Mouse (Mus musculus): ENCODE results near the gene Arid4a. TPM values are rescaled to one million over a fixed set of nuclear protein-coding genes. Genes with fewer than 3 reads are reported as not detected.
A peak's percentile ranks its signal among the peaks of the same experiment; 100 is the strongest.
"Not testable (repeated sequence)": the region's sequence is repeated elsewhere in the genome, so short reads cannot be mapped to it uniquely, and the experiment has no call there.

Gene Arid4a
- total RNA-seq, 4 experiments from 2014 or later: 20.6 to 32.2 (median 23.4) TPM

DNA sequence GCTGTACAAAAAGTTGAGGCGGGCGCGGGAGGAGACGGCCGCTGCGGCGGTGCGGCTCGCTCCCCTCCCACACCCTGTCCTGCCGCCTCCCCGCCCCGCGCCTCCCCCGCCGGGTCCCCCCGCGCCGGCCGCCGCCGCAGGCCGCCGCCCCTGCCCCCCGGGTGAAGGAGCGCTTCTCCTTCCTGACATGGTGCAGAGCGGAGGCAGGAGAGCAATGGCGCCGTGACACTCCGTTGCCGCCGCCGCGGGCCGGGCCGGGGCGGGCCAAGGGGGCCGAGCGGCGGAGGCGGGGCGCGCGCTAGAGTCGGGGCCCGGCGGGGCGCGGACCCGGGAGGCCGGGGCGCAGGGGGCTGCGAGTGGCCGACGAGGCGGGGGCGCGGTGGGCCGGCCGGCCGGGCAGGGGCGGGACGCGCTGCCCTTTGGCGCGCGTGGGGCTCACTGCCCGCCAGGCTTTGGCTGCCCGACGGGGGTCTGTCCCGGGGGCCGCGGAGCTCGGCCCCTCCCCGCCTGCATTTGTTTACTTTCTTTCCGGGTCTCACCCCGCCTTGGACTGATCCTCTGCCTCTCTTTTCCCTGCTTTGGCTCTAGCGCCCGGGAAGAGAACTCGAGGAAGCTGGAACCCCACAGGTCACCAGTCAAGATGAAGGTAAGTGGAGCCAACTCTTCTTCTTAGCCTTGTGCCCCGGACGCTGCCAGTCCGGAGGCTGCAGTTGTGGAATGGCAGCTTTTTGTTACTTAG, 882 bp downstream of the Arid4a start:
- peak; percentile 31 for DNase-seq

DNA sequence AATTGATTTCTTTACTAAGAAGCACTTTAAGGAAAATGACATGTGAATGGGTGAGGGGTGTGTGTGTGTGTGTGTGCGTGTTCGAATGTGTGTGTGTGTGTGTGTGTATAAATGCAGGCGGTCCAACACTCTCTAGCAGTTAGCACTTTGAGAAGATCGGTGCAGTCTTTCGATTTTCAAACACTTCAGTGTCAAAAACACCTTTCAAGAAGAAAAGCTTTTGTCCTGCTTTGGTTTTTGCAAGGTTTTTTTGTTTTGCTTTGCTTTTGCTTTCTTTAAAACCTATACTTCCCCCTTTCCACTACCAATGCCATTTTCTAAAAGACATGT, 1.4 kb downstream of the Arid4a start:
- DNase-seq: no peak

DNA sequence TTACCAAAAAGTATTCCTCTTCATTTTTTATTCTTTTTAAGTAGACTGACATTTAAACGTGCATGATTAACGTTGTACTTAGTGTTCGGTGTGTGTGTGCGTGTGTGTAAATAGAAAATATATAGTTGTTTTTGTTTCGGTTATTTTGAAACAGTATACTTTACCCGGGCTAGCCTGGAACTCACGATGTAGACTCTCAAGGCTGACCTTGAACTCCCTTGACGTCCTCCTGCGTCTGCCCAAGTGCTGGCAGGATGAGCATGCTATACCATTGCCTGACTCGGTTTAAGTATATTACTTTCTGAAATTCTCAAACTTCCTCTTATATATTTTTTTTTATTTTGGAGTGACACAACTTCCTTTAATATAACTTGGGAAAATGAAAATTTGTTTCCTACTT, 2.0 kb downstream of the Arid4a start:
- no peak for DNase-seq

DNA sequence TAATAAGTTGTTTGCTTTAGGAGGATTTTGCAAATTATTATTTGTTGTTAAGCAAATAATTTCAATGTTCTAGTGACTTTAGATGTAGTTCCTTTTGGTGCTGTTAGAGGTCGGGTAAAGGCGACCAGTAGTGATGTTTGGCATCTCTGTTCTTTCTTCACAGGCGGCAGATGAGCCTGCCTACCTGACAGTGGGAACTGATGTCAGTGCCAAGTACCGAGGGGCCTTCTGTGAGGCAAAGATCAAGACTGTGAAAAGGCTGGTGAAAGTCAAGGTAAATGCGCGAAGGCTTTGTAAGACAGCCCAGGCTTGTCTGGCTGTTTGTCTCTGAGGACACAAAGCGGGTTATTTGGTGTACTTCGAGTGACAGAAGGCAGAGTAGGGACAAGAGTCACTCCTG, 3.4 kb downstream of the Arid4a start:
- no peak for DNase-seq

DNA sequence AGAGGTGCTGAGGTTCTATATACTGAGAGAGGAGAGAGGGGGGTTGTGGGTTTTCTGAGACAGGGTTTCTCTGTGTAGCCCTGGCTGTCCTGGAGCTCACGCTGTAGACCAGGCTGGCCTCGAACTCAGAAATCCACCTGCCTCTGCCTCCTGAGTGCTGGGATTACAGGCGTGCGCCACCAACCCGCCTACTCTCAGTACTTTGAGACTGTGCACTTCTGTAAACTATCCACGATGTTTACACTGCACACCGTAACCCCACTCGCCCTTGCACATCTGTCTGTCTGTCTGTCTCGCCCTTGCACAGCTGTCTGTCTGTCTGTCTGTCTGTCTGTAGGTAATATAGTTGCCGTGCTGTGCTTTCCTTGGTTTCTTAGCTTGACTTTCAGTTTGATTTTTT, 8.6 kb downstream of the Arid4a start:
- DNase-seq: no peak

DNA sequence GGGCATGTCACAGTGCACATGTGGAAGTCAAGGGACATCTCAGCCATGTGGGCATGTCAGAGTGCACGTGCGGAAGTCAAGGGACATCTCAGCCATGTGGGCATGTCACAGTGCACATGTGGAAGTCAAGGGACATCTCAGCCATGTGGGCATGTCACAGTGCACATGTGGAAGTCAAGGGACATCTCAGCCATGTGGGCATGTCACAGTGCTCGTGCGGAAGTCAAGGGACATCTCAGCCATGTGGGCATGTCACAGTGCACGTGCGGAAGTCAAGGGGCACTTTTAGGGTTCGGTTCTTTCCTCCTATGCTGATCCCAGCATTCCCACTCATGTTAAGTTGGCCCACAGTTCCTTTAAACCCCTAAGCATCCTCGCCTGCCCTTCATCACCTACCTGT, 12.5 kb downstream of the Arid4a start:
- DNase-seq: not testable (repeated sequence)

DNA sequence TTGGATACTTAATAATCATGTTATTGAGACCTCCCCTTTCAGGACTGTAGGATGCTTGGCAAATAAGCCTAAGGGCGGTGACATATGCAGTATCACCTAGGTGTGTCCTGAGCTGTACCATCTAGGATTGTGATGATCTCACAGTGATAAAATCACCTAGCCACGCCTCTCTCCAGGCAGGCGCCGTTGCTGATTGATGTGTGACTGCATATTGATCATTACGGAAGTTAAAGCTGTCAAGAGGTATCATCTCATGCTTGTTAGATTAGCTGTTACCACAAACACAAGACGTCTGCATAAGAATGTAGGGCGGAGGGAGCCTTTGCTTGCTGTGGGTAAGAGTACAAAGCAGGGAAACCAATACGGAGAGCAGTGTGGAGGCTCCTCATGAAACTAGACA, 14.5 kb downstream of the Arid4a start:
- DNase-seq: no peak

DNA sequence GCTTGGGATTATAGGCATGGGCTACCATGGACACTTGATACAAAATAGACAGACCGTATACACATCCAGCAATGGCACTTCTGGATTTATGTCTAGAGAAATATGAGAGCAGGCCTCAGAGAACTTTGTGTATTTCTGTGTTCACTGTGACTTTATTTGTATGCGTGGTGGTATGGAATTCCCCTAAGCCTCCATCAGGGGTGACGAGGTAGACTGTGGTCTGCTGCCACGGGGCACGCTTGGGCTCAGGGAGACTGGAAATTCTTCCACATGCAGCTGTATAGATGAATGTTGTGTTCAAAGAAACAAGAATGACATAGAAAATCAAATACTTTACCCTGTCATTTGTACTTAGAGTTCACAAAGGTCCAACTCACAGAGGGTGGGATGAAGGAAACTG, 14.9 kb downstream of the Arid4a start:
- DNase-seq: no peak

DNA sequence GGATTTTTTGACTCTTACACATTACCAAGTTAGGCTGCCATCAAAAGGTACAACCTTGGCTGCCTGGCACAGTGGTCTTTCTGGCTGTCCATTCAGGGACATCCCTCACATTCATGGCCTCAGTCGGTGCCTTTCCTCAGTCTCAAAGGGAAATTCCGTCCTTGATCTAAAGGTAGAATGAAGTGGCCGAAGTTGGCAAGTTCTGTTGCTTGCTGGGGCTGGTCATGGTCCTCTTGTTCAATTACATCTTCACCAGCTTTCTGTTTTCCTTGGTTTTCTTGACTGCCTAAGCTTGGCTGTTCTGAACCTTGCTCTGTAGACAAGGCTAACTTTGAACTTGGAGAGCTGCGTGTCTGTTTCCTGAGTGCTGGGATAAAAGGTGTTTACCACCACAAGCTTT, 20.0 kb downstream of the Arid4a start:
- no peak for DNase-seq

DNA sequence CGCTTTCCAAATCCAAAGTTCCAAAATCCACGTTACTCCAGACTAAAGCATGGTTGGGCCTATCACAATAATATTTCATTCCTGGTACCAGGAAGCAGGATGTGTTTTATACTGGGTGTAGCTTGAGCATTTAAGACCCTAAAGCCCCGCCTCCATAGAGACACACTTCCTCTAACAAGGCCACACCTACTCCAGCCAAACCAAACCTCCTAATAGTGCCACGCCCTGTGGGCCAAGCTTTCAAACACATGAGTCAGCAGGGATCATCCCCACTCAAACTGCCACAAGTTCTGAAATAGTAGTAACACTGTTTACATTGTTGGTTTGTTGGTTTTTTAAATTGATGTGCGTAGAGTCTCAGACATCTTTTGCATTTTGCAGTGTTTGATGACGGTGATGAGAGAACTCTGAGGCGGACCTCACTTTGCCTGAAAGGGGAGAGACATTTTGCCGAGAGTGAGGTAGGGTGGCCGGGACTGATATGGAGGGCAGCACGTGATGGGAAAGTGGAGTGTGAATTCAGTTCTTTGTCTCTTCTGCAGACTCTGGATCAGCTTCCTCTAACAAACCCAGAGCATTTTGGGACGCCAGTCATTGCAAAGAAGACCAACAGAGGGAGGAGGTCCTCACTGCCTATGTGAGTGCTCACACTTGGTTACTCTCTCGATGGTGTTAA, 21.1 kb downstream of the Arid4a start:
- no peak for DNase-seq

DNA sequence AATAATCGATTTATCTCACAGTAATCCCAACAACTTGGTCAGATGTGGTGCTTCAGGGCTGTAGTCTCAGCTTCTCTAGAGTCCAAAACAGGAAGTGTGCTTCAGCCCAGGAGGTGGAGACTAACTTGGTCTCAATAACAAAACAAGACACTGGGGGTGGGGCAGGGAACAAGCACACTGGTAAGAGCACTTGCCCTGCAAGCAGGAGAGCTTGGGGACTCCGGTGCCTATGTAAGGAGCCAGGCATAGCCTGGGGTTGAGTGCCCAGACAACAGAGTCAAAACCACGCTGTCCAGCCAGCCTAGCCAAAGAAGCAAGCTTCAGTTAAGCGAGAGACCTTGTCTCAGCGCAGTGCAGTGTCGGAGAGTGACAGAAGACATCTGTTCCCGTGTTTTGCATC, 24.7 kb downstream of the Arid4a start:
- no peak for DNase-seq

DNA sequence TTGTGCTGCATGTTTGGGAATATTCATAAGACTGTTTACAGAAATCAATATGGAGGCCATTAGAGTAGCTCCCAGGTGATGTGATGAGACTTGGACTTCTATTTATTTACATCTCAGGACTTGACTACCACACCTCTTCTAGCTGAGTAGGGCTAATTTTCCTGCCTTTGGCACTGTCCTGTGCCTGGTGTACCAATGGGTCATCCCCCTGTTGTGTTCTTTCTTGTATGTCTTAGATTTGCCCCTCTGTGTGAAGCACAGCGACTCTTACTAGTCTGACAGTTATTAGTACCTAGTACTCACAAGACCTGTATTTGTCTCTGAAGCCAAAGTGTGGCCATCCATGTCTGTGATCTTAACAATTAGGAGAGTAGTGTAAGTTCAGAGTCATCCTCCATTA, 26.7 kb downstream of the Arid4a start:
- DNase-seq: no peak

DNA sequence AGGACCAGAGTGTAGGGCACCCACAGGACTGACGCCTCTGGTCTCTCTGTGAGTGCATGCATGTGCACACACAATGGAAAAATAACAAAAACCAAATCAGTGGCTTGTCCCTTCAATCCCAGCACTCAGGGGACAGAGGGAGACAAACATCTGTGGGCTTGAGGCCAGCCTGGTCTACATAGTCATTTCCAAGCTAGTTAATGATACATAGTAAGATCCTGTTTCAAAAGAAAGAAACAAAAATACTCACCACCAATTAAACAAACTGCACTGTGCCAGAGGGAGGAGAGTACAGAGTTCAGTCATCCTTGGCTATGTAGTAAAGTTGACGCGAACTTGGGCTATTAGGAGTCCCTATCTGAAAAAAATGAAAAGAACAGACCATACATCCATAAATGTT, 27.8 kb downstream of the Arid4a start:
- DNase-seq: no peak

DNA sequence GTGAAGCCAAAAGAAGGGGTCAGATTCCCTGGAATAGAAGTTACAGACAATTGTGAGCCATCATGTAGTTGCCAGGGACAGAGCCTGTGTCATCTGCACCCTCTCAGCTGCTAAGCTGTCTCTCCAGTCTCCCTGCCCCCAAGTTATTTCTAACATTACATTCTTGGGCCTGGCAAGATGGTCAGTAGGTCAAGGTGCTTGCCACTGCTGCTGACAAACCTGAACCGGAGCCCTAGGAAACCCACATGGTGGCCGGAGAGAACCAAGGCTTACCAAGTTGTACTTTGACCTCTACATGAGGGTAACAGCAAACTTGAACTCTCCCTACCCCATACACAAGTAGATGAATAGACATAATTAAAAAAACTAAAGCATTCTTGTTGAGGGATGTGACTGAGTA, 28.7 kb downstream of the Arid4a start:
- no peak for DNase-seq

DNA sequence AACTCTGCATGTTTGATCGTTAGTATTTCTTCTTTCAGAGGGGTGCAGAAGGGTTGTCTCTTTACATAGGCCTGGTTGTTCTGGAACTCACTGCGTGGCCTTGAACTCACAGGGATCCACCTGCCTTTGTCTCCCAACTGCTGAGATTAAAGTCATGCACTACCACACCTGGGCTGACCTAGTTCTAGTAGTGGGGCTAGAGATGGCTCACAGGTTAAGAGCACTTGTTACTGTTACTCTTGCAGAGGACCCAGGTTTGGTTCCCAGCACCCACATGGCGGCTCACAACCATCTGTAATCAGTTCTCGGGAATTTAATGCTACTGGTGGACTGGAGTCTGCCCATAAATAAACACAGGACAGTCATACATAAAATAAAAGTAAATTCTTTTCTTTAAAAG, 30.7 kb downstream of the Arid4a start:
- DNase-seq: no peak

DNA sequence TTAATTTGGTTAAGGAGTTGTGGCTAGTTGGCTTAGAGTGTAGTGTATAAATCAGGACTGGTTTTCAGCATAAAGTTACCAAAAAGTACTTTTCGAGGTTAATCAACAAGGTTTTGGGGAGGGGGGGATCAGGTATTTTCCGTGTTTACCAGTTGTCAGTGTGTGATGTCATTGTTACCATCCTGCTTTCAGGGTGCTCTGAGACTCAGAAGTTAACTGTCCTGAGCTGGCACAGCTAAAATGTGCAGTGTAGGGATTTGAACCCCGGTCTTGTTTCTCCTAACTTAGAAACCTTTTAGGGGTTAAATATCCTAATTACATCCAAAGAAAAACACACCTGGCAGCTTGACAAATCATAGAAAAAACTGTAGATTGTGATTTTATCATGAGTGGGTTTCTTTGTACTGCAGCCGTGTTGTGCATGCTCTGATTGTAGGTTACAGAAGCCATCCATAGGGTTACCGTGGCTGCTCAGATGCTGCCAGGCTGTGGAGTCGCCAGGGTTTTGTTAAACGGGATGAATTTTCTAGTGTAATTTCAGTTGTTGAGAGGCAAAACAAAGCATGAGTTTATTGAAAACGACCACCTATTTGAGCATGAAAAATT, 31.8 kb downstream of the Arid4a start:
- no peak for DNase-seq

DNA sequence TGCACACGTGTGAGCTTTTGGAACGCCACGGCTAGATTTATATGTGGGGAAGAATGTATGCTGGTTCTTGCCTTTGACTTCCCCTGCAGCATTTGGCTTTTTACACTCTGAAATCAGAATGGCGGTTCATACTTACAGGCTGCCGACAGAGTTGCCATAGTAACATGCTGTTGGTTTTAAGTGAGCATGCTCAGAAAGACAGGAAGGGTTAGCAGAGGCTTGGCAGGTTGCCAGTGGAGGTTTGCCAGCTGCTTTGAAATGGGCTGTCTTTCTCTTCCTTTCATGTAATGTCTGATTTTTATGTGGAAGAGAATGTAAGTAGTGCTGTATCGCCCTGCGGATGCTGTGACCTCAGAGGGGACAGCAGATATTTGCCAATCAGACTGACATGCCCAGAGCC, 32.3 kb downstream of the Arid4a start:
- peak; percentile 93 for DNase-seq

DNA sequence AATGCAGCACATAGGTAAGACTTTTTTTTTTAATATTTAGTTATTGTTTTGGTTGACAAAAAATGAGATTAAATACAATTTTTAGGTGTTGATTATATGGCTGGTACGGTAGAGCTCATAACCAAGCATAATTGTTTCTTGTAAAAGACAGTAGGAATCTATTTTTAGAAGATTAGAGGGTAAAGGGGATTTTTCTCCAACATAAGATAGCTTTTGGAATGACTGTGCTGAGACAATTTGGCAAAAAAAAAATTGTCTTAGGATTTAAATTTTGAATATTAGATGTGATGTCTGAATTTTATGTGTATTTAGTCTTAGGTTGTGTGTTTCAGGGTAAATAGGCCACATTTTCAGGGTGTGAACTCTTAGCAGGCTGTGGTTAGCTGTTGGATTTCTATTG, 32.8 kb downstream of the Arid4a start:
- DNase-seq: no peak

DNA sequence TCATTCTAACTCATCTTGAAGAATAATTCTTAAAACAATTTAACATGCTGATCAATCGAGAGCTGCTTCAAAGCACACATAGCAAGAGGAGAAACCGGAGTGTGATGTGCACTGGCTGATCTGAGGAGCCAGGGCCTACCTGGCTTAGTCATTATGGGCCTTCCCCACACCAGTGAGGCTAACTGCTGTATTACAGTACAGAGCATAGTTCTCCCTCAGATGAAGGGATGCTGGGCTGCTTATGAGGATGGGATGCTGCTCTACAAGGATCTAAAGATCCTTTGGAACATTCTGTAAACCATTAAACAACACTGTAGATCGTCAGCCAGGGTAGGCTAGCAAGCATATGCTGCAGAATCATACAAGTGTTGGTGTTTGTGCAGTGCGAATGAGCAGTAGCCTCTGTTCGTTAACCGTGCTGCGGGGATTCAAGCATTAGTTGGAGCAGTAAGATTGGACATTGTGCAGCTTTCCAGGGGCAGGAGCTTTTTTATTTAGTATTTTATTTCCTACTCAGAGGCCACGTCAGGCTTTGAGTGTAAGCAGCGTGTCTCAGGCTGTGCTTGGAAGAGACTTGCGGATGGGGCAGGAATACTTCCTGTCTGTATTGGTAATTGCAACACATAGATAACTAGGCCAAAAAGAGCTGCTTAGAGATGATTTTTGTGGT, 33.9 kb downstream of the Arid4a start:
- DNase-seq: no peak

DNA sequence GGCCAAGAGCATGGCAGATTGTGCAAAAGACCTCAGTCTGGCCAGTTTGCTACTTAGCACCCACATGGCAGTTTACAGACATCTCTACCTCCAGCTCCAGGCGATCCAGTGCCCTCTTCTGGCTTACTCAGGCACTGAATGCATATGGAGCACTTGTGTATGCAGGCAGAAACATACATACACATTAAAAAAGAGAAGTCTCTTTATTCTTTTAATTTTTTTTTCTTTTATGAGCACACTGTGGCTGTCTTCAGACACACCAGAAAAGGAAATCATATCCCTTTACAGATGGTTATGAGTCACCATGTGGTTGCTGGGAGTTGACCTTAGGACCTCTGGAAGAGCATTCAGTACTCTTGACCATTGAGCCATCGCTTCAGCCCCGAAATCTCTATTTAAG, 35.3 kb downstream of the Arid4a start:
- DNase-seq: no peak

DNA sequence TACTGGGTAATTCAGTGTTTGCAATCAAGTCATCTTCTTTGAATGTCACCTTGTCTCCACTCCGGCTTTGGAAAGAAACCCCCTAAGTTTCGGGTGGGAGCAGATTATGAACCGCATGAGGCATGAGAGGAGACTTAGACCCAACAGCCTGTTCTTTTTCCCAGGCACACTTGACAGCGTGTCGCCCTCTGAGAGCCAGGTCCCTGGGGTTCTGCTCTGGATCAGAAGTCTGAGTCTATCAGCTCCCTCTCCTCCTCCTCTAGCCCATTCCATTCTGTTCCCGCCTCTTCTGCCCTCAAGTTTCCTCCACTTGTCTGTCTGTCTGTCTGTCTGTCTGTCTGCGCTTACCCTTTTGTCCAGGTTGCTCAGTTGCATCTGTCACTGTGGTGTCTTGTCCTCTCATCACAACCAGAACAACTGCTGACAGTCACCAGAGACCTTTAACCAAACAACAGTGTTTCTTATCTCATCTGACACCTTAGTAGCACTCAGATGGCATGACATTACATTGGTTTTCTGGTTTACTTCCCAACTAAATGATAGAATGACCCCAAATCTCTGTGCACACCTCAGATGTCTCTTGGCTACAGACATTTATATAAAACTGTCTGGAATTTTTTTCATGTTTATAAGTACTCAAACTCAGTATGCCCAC, 36.7 kb downstream of the Arid4a start:
- DNase-seq: no peak

DNA sequence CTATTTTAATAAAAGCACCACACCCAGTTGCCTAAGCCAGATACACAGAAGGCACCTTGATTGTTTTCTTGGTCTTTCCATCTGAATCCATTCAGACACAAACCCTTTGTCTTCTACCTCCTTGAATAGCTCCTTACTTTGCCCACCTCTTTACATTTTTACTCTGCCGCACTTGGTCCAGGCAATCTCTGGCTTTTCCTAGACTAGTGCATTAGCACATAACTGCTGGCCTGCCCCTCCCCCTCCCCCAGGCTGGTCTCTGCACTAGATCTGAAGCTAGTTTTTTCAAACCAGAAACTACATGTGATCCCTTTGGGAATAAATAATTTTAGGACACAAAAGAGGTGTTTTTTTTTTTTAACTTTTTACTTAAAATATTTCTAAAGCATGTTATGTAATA, 37.2 kb downstream of the Arid4a start:
- no peak for DNase-seq

DNA sequence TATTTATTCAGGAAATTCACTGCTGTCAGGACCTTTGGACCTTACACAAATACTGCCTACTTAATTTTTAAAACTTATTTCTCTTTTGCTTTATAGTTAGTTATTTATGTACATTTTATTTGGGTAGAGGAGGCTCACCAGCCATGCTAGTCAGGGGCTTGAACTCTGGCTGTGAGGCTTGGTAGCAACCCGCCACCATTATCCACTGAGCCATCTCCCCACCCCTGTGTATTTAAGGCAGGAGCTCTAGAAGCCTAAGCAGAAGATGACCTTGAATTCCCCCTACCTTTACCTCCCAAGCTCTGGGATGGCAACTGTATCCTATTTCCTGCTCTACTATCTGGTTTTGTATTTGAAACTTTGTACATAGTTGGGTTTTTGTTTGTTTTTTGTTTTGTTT, 37.7 kb downstream of the Arid4a start:
- DNase-seq: no peak
